Mouse (Mus musculus) limb, embryonic 14.5 days (tissue): ENCODE measurements around the gene Sf3b4. TPM values are rescaled to one million over a fixed set of nuclear protein-coding genes. Genes with fewer than 3 reads are reported as not detected.
A peak's percentile ranks its signal among the peaks of the same experiment; 100 is the strongest.
"Not testable (repeated sequence)": the region's sequence is repeated elsewhere in the genome, so short reads cannot be mapped to it uniquely, and the experiment has no call there.

Experiments used
- ATAC-seq: fragments of 200-750 bp; cut with Nextera tagmentation; 2 replicates; pipeline ENCODE4 v1.8.0; 2017; ENCODE audit warnings: low read depth, moderate number of reproducible peaks, moderate TSS enrichment; ENCODE audit not compliant: low FRiP score
- DNase-seq: peaks from one replicate; pipeline ENCODE4 v3.0.0-alpha.2; 2015; ENCODE audit warnings: low spot score
- H3K27ac ChIP-seq: fragments of 300-500 bp; sonication (generic); replicated peaks from 2 replicates; pipeline ENCODE4 v1.5.1; 2014; ENCODE audit warnings: low read depth, mild to moderate bottlenecking, low read length, moderate library complexity, mixed read lengths
- H3K27me3 ChIP-seq: fragments of 300-500 bp; sonication (generic); 2 replicates; pipeline ENCODE4 v1.6.1; 2014; ENCODE audit warnings: low read length, mixed read lengths; ENCODE audit not compliant: control insufficient read depth, insufficient read depth
- H3K36me3 ChIP-seq: fragments of 300-500 bp; sonication (generic); 2 replicates; pipeline ENCODE4 v1.6.1; 2014; ENCODE audit warnings: mild to moderate bottlenecking, low read length, moderate library complexity, mixed read lengths; ENCODE audit not compliant: control insufficient read depth, insufficient read depth
- H3K4me1 ChIP-seq: fragments of 300-500 bp; sonication (generic); 2 replicates; pipeline ENCODE4 v1.6.1; 2014; ENCODE audit warnings: antibody characterized with exemption, low read length, mixed read lengths; ENCODE audit not compliant: control insufficient read depth, insufficient read depth
- H3K4me2 ChIP-seq: fragments of 300-500 bp; sonication (generic); replicated peaks from 2 replicates; pipeline ENCODE4 v1.6.1; 2014; ENCODE audit warnings: low read depth, mild to moderate bottlenecking, low read length, moderate library complexity; ENCODE audit not compliant: severe bottlenecking
- H3K4me3 ChIP-seq: fragments of 300-500 bp; sonication (generic); replicated peaks from 2 replicates; pipeline ENCODE4 v1.5.1; 2014; ENCODE audit warnings: low read length
- H3K9ac ChIP-seq: fragments of 300-500 bp; sonication (generic); 2 replicates; pipeline ENCODE4 v1.6.1; 2014; ENCODE audit warnings: mild to moderate bottlenecking, low read depth, low read length, moderate library complexity; ENCODE audit not compliant: severe bottlenecking
- H3K9me3 ChIP-seq: fragments of 300-500 bp; sonication (generic); 2 replicates; pipeline ENCODE4 v1.6.1; 2016; ENCODE audit warnings: low read length; ENCODE audit not compliant: control insufficient read depth
- POLR2A ChIP-seq: fragments of 200-500 bp; IDR thresholded peaks from 2 replicates; pipeline ENCODE4 v1.8.0; 2012; ENCODE audit warnings: inconsistent platforms, mild to moderate bottlenecking, moderate library complexity, borderline replicate concordance; ENCODE audit not compliant: insufficient read depth, insufficient read length; ENCODE audit errors: extremely low read depth
- WGBS: fragments of 180-500 bp; shearing (Covaris S2); extraction: QIAGEN DNeasy Blood & Tissue Kit; methylation state at CpG from one replicate; pipeline ENCODE4 v1.1.7; 2014; 5-methylcytosine and 5-hydroxymethylcytosine counted together
- polyA plus RNA-seq, 2 experiments: library from polyadenylated mRNA; depleted of rRNA in 1 of 2; stranded (reverse) in 1 of 2; unstranded in 1 of 2; fragments of >200 nt; fragmentation: Nextera tagmentation in 1 of 2; extraction: Ambion mirVana in 1 of 2; gene quantifications; 2 replicates each; pipeline versions ENCODE4 v1.2.1 to v1.2.3; 2012 to 2014

The Sf3b4 gene
- polyA plus RNA-seq, 2 experiments: 126 to 173 TPM

- WGBS: 83% methylated on average over 3 of the region's 3 CpGs
- no peaks in the 10 kb centered on the region for H3K27me3 ChIP-seq
Measured at GRCm38 (mm10) chr3:96207819-96208218, 35.7 kb downstream of the Sf3b4 start.

GRCm38 (mm10) chr3:96209242-96209641, 37.1 kb downstream of the Sf3b4 start:
- Histone ChIP-seq H3K27me3 (no peaks in the 10 kb centered on the region), H3K36me3 (no peaks in the 10 kb centered on the region), H3K9me3 (no peaks in the 10 kb centered on the region), H3K4me2 (no peak overlapping the region), H3K4me1 (no peaks in the 10 kb centered on the region), H3K27ac (no peak overlapping the region), H3K9ac (no peak overlapping the region), H3K4me3 (no peak overlapping the region)
- WGBS: 26% methylated on average over 15 of the region's 15 CpGs
- no peak for TF ChIP-seq POLR2A
- no peak for ATAC-seq
- DNase-seq: no peak

More at GRCm38 (mm10) chr3:96207819-96208218, 35.7 kb downstream of the Sf3b4 start:
- H3K4me3 ChIP-seq: no peak overlapping the region
- no peak for ATAC-seq
- H3K4me2 ChIP-seq: no peak overlapping the region
- H3K27ac ChIP-seq: no peak overlapping the region
- TF ChIP-seq POLR2A: no peak
- DNase-seq: no peak
- H3K9ac ChIP-seq: no peak overlapping the region
- H3K36me3 ChIP-seq: no peaks in the 10 kb centered on the region
- H3K4me1 ChIP-seq: no peaks in the 10 kb centered on the region
- H3K9me3 ChIP-seq: no peaks in the 10 kb centered on the region

- TF ChIP-seq POLR2A: peak; percentile 28; the same call in 1 of the 2 replicates
- ATAC-seq: peak; percentile 12; the same call in 1 of the 2 replicates
Measured at GRCm38 (mm10) chr3:96219191-96219641, 47.1 kb downstream of the Sf3b4 start.

GRCm38 (mm10) chr3:96219661-96220130, 47.6 kb downstream of the Sf3b4 start, which contains the start of the genes Bola1 and Hist2h2ab:
Bola1 (minus strand) TSS chr3:96219709.
Hist2h2ab (plus strand) TSS chr3:96219865.
- H3K9me3 ChIP-seq: no peaks in the 10 kb centered on the region
- H3K9ac ChIP-seq: peak within 1 kb of the TSS; percentile 84
- DNase-seq: peak; percentile 92
- H3K27ac ChIP-seq: peak within 1 kb of the TSS; percentile 98
- no peaks in the 10 kb centered on the region for H3K27me3 ChIP-seq
- 5% methylated on average over 36 of the region's 37 CpGs for WGBS
- peak; percentile 88; the same call in 1 of the 2 replicates for TF ChIP-seq POLR2A
- peak within 1 kb of the TSS; percentile 83 for H3K4me2 ChIP-seq
- peaks cover 15% of the 10 kb centered on the region for H3K4me1 ChIP-seq
- ATAC-seq: peak; percentile 88
- no peaks in the 10 kb centered on the region for H3K36me3 ChIP-seq
- H3K4me3 ChIP-seq: peak within 1 kb of the TSS; percentile 62

More at GRCm38 (mm10) chr3:96219191-96219641, 47.1 kb downstream of the Sf3b4 start:
- Histone ChIP-seq H3K4me3 (peak overlapping the region; percentile 62), H3K27ac (peak overlapping the region; percentile 98), H3K36me3 (no peaks in the 10 kb centered on the region), H3K4me1 (peaks cover 15% of the 10 kb centered on the region), H3K9ac (peak overlapping the region; percentile 67), H3K9me3 (no peaks in the 10 kb centered on the region), H3K27me3 (no peaks in the 10 kb centered on the region), H3K4me2 (peak overlapping the region; percentile 83)
- under 1% methylated on average over 12 of the region's 12 CpGs for WGBS
- DNase-seq: peak; percentile 34

GRCm38 (mm10) chr3:96220131-96220764, 48.1 kb downstream of the Sf3b4 start:
- not testable (repeated sequence) for H3K9me3 ChIP-seq, H3K36me3 ChIP-seq, H3K27me3 ChIP-seq
- 1% methylated on average over 24 of the region's 47 CpGs for WGBS
- TF ChIP-seq POLR2A: peak; percentile 4; the same call in 1 of the 2 replicates
- Histone ChIP-seq H3K4me3 (peak overlapping the region; percentile 62), H3K27ac (peak overlapping the region; percentile 98), H3K9ac (peak overlapping the region; percentile 84), H3K4me2 (peak overlapping the region; percentile 83), H3K4me1 (peaks cover 15% of the 10 kb centered on the region)
- ATAC-seq (peak; percentile 5; the same call in 1 of the 2 replicates), DNase-seq (peak; percentile 14)
